Mouse (Mus musculus) erythroblast, embryonic 14.5 days (primary cell): ENCODE results near the gene Tsc22d4.

Experiments used
- GATA1 ChIP-seq: IDR thresholded peaks from 2 replicates; pipeline ENCODE4 v1.6.1; 2012; ENCODE audit warnings: low read length, inconsistent platforms, mixed read lengths
- TAL1 ChIP-seq: IDR thresholded peaks from 3 replicates; pipeline ENCODE4 v1.6.1; 2012; ENCODE audit warnings: low read length, inconsistent platforms, mixed read lengths

DNA sequence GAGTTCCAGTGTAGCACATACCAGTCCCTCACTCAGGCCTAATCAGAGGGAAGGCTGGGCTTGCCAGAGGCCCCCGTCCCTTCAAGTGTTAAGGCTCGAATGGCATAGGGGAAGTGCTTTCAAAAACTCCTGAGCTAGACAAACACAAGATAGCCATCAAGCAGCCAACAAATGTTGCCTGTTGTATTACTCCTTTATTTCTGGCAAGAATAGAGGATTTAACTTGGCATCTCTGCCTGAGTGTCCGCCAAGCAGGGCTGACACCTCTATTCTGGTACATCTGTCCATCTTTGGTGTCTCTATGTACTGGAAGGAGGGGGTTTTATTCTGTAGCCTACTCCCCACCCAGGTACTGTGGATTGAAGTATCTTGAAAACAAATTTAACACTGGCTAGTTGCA, 10.6 kb downstream of the Tsc22d4 start:
- TF ChIP-seq GATA1 (no peak), TAL1 (no peak)
